Mouse (Mus musculus): Measurements from ENCODE around the gene Polr2c.
A peak's percentile ranks its signal among the peaks of the same experiment; 100 is the strongest.
"Not testable (repeated sequence)": the region's sequence is repeated elsewhere in the genome, so short reads cannot be mapped to it uniquely, and the experiment has no call there.

The Polr2c gene

DNA sequence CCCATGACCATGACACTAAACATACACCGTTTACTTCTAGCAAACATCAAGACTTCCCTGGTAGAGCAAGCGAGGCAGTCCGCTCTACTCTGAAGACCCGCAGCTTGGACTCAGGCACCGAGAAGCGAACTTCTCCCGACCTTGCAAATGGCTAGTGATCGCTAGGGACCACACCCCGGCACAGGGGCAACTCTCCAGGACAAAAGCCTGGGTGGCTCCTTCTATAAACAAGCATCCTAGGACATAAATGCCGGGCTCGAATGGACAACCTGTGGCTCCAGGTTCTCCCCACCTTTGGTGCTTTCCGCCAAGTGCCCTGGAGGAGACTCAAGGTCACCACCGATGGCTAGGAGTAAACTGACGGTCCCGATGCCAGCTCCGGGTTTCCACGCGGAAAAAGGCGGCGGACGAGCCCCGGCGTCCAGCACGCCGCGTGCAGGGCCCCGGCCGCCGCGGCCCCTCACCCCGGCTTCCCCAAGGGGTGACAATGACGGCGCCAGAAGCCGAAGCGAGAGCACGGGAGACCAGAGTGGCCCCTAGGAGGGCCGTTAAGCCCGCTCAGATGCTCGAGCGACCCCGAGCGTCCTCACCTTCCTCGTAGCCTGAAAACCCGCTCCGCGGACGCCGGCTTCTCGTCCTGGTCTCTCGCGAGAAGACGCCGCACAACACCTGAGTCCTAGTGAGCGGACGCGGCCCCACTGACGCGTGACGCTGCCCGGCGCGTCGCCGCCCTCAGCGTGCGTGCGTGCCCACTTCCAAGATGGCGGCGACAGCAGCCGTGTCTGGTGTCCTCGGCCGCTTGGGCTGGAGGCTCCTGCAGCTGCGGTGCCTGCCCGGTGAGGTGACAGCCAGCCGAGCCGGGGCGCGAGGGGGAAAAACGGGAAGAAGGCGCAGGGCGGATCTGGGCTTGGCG lies 19.3 kb upstream of the Polr2c start, which contains the start of the genes Coq9 and Ciapin1:
Coq9 (plus strand) TSS at position 660 of the 913 bp plus-strand sequence.
Ciapin1 (minus strand) TSS at position 697 of the 913 bp plus-strand sequence.
- peak; percentile 97 for DNase-seq (ENCODE audit: extremely low read depth, insufficient read length, low spot score)

- DNase-seq (ENCODE audit: extremely low read depth, insufficient read length, low spot score) = no peak
These were observed 18.6 kb upstream of the Polr2c start for GRCm38 (mm10) chr8:94838600-94838999.

GRCm38 (mm10) chr8:94841183-94841582 lies 16.1 kb upstream of the Polr2c start:
- DNase-seq (ENCODE audit: extremely low read depth, insufficient read length, low spot score) = no peak

DNA sequence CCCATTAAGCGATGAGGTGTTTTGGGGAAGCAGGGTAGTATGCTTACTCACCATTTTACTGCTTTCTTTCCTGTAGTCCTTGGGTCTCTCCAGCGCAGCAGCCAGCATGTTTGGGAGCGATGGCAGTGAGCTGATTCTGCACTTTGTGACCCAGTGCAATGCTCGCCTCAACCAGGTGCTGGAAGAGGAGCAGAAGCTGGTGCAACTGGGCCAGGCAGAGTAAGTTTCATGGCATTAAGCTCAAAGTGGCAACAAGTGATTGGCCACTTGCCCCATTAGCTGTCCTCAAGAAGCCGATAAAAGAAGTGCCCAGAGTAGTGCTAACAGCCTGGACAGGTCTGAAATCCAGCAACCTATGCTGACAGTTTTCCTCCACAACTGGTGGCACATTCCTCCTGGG lies 7.2 kb upstream of the Polr2c start:
- DNase-seq (ENCODE audit: extremely low read depth, insufficient read length, low spot score) = no peak

- not testable (repeated sequence) for DNase-seq (ENCODE audit: extremely low read depth, insufficient read length, low spot score)
These were observed 2.5 kb upstream of the Polr2c start for GRCm38 (mm10) chr8:94854761-94855160.

DNA sequence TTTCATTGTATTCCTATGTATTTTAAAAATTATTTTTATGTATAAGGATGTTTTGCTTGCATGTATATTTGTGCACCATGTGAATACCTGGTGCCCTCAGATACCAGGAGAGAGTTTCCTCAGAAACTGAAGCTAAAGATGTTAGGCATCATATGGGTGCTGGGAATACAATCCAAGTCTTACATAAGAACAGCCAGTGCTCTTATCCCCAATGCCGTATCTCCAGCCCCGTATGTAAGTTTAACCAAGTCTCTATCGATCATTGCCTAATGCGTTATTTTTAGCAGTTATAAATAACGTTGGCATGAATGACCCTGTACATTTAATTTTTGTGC lies 272 bp upstream of the Polr2c start:
- no peak for DNase-seq (ENCODE audit: extremely low read depth, insufficient read length, low spot score)

DNA sequence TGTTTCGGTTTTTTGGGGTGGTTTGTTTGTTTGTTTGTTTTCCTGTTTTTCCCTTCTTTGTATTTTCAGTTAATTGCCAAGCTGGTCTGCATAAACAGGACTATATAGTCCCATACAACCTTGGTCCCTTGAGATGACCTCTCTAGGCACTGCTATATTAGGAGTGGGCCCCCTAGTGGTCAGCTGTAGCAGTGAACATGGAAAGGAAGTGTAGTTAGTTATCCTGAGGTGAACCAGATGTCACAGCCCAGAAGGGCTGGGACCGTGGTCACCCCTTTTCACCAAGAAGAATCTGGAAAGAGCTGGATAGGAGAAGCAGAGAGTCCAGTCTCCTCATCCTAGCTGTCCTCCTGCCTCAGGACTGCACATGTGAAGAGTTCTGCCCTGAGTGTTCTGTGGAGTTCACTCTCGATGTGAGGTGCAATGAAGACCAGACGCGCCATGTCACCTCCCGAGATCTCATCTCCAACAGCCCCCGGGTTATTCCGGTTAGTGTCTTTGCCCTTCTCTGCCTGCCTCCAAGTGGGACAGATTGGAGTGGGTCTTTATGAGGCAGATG lies 4.2 kb downstream of the Polr2c start:
- no peak for DNase-seq (ENCODE audit: extremely low read depth, insufficient read length, low spot score)

DNA sequence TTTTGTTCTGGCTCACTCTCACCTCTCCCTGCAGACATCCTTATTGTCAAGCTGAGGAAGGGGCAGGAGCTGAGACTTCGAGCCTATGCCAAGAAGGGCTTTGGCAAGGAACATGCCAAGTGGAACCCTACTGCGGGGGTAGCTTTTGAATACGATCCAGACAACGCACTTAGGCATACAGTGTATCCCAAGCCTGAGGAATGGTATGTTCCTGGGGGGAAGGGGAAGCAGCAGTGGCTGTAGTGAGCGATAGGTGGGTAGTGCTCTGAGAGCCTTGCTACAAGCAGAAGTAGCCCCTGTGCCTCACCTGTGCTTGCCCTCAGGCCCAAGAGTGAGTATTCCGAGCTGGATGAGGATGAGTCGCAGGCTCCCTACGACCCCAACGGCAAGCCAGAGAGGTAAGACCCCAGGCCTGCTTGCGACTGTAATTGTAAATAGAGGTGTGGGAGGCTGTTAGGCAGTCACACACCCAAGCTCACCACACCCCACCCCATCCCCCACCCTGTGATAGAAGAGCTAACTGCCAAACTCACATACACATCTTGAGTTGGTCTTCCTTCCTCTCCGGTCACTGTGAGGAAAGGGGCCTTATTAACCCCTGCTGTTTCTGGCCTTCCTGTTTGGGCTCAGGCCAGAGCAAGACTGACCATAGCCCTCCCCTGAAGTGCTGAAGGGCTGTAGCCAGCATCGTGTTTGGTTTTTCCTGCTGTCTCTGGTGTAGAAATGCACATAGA lies 5.4 kb downstream of the Polr2c start:
- DNase-seq (ENCODE audit: extremely low read depth, insufficient read length, low spot score) = no peak

GRCm38 (mm10) chr8:94863897-94864673 lies 6.8 kb downstream of the Polr2c start:
- no peak for DNase-seq (ENCODE audit: extremely low read depth, insufficient read length, low spot score)

DNA sequence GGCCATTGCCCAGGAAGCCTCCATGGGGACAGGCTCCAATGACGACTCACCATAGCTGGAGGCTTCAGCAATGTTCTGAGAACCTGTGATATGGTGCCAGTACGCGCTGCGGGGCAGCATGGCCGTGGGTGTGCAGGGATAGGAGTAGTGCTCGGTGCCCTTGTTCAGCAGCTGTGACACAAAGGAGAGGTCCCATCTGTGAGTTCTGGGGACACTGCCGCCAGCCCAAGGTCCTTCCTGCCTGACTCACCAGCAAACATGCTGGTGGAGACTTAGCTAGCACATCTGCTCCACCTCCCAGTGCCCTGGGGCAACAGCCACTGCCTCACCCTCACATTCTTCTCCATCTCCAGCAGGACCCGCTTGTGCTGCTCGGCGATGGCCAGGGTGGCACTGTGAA lies 8.0 kb downstream of the Polr2c start:
- peak; percentile 68 for DNase-seq (ENCODE audit: extremely low read depth, insufficient read length, low spot score)

GRCm38 (mm10) chr8:94866921-94867320 lies 9.7 kb downstream of the Polr2c start:
- DNase-seq (ENCODE audit: extremely low read depth, insufficient read length, low spot score) = no peak

- no peak for DNase-seq (ENCODE audit: extremely low read depth, insufficient read length, low spot score)
These were observed 11.9 kb downstream of the Polr2c start for GRCm38 (mm10) chr8:94869146-94869545.

DNA sequence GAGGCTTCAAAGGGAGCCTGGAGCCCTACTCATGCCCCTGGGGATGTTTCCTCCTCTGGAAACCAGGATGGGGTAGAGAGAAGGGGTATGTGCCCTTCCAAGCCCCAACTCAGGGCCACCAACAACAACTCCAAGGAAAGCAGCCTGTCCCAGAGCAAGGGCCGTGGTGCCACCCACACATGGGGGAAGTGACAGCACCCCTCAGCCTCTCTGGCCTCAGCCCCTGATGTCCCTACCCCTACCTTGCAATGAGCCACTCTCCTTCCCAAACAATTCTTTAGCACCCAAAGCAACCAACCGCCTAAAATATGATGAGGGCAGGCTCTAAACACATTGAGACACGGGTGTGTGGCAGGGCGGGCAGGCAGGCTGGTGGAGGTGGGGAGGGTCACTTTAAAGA lies 12.8 kb downstream of the Polr2c start:
- no peak for DNase-seq (ENCODE audit: extremely low read depth, insufficient read length, low spot score)

- peak; percentile 88 for DNase-seq (ENCODE audit: extremely low read depth, insufficient read length, low spot score)
These were observed 13.3 kb downstream of the Polr2c start for GRCm38 (mm10) chr8:94870474-94871107.

GRCm38 (mm10) chr8:94871108-94871894 lies 14.1 kb downstream of the Polr2c start:
- DNase-seq (ENCODE audit: extremely low read depth, insufficient read length, low spot score) = peak; percentile 63

- no peak for DNase-seq (ENCODE audit: extremely low read depth, insufficient read length, low spot score)
These were observed 14.9 kb downstream of the Polr2c start for GRCm38 (mm10) chr8:94872156-94872555.

GRCm38 (mm10) chr8:94872576-94872975 lies 15.3 kb downstream of the Polr2c start:
- no peak for DNase-seq (ENCODE audit: extremely low read depth, insufficient read length, low spot score)

DNA sequence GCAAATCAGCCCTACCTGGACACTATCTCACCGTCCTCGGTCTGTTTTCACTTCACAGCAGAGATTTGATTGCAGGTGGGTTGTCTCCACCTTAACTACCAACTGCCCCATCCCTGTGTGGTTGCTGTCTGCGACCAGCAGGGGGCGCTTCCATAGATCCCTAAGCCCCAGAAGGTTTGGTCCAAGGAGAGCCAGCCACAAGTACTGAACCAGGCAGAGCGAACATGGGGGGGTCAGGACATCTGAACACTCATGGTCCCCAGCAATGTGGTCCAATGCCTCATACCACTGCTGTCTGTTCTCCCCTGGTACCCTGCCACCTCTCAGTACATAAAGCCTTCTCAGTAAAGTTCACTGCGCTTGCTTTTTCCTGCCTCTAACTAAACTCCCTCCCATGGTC lies 17.1 kb downstream of the Polr2c start:
- DNase-seq (ENCODE audit: extremely low read depth, insufficient read length, low spot score) = peak; percentile 52

- DNase-seq (ENCODE audit: extremely low read depth, insufficient read length, low spot score) = peak; percentile 59
These were observed 18.0 kb downstream of the Polr2c start for GRCm38 (mm10) chr8:94875096-94875870.

All from 3134 (cell line).